ENCODE assay signal across 14 mouse cellular contexts in genomic region chr9:55360861-55361260, GRCm38 (mm10). TPM values are rescaled to one million over a fixed set of nuclear protein-coding genes. Genes with fewer than 3 reads are reported as not detected.
A peak's percentile ranks its signal among the peaks of the same experiment; 100 is the strongest.
DNase-seq lines count a peak whose midpoint lies in the region; ATAC-seq lines count a peak whose summit lies in the region.
"Had no signal": no experiment of that assay in that cellular context is flagged by ENCODE, and none has a peak within 500 bp of the region (broad histone marks: within the 10 kb centered on the region; RNA-seq: fewer than 3 reads in every experiment).

No protein-coding gene starts in this region.

- ATAC-seq in cerebellum, adult (ENCODE audit: insufficient number of reproducible peaks, low FRiP score, low TSS enrichment) = peak; percentile 28; the same call in 1 of the 2 replicates
- ATAC-seq in erythroblast, adult 5-6 weeks (replicated peaks; ENCODE audit: low FRiP score, poor library complexity, severe bottlenecking) = no peak
- ATAC-seq: intestine, embryonic 16.5 days had no signal

- DNase-seq in cerebellum, postnatal 4 days (ENCODE audit: low spot score in 2 of 2) = no peak
- peak; percentile 8 to 24 for DNase-seq in kidney, postnatal 4 days
- no peak for DNase-seq in kidney, postnatal 10 days
- DNase-seq in cerebellum, adult 8-10 months = peak; percentile 55
- peak; percentile 26 for DNase-seq in fibroblast of lung, adult 2 months (ENCODE audit: low read depth)
- DNase-seq in spleen, postnatal 14 days (ENCODE audit: low spot score in 2 of 2) = no peak
- DNase-seq: liver, embryonic 13.5 days; lung, embryonic 14.5 days; lung, postnatal 4 days; thymus, postnatal 25 days had no signal

RNA-seq across cellular contexts. Expression of gene Tmem266, which starts 34.1 kb away (rescaled TPM):
- total RNA-seq in erythroblast, adult 5-6 weeks (2015; ENCODE audit: low replicate concordance) = not detected in 2 replicates
- total RNA-seq in erythroblast, adult 5-6 weeks (2017; ENCODE audit: low replicate concordance) = not detected in 2 replicates

RNA-seq across cellular contexts. Expression of gene Nrg4, which starts 34.2 kb away (rescaled TPM):
- total RNA-seq in erythroblast, adult 5-6 weeks (2015; ENCODE audit: low replicate concordance) = 2.1 TPM in 2 replicates
- total RNA-seq in erythroblast, adult 5-6 weeks (2017; ENCODE audit: low replicate concordance) = 1.7 and 2.4 TPM in 2 replicates
- total RNA-seq: midbrain, postnatal 0 days had no signal

Comparison
In these comparisons a context has a peak if more than half of its experiments do, and no peak if none do; other contexts are left out.
1. DNase-seq: peak in kidney, postnatal 4 days (2 of 2), cerebellum, adult 8-10 months (single experiment) and fibroblast of lung, adult 2 months (single experiment); none in cerebellum, postnatal 4 days (0 of 2), kidney, postnatal 10 days (single experiment) and spleen, postnatal 14 days (0 of 2).